Mouse (Mus musculus): ENCODE data around the gene T. TPM values are rescaled to one million over a fixed set of nuclear protein-coding genes. Genes with fewer than 3 reads are reported as not detected.

T gene
- polyA plus RNA-seq, 1 experiment from 2014 or later: 0.94 TPM

DNA sequence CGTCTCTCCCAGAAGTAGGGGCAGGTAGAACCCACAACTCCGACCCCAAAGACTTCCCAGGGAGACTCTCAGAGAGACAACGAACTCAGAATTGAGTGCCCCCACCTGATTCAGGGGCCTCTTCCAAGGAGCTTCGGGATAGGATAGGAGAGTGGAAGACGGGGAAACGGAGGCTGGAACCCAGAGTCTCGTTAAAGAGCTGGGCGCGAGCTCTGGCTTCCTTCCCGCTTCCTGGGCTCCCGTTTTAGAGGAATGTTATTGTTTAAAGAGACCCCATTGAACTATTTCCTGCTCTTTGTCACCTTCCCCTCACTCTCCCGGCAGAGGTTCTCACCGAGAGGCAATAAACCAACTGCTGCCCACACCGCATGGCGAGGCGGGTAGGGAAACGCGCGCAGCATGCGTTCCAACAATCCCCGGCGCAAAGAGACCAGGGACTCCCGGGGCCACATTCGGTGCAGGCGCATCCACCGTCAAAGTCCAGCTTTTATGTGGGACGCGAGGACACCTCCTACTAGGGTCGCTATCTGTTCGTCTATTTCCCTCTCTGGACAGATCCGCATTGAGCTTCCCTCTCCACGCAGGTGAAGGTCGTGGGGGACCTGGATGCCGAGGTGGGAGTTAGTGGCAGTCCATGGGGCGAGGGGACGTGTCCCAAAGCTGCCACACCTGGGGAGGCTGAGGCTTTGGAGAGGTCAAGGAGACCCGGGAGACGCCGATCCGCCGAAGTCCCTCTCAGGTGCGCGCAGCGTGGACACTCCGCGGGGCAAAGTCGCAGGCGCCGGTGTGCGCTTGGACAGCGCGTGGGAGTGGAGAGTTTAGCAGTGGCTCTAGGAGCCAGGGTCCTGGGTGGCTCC lies 874 bp upstream of the T start:
- ATAC-seq (ENCODE audit: insufficient number of reproducible peaks, low FRiP score, low TSS enrichment, low read depth): no peak
- under 1% methylated on average over 52 of the region's 52 CpGs for WGBS
- Histone ChIP-seq H3K4me1 (peaks cover 13% of the 10 kb centered on the region), H3K27me3 (peaks cover 100% of the 10 kb centered on the region), H3K36me3 (no peaks in the 10 kb centered on the region), H3K4me3 (replicated peaks) (peak overlapping the region; percentile 14), H3K27ac (replicated peaks) (no peak overlapping the region), H3K9ac (no peak overlapping the region), H3K4me2 (replicated peaks) (peak overlapping the region; percentile 35), H3K9me3 (replicated peaks) (no peaks in the 10 kb centered on the region)

DNA sequence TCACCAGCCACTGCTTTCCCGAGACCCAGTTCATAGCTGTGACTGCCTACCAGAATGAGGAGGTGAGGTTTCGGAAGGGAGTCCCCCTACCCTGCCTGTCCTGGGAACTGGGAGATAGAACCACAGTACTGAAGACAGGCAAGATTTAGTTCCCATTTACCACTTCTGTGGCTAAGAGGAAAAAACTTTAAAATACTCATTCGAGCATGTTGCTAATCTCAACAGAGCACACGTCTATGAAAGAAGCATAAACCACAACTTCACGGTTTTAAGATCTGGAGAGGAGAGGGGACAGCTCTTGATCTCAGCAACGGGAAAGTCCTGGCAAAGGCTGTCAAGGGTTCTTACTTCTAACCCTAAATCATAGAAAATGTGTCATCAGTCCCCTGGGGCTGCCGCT lies 2.0 kb downstream of the T start:
- Histone ChIP-seq H3K4me1 (peaks cover 13% of the 10 kb centered on the region), H3K4me3 (replicated peaks) (no peak overlapping the region), H3K27me3 (peaks cover 90% of the 10 kb centered on the region), H3K36me3 (no peaks in the 10 kb centered on the region), H3K9ac (no peak overlapping the region), H3K9me3 (replicated peaks) (no peaks in the 10 kb centered on the region), H3K27ac (replicated peaks) (no peak overlapping the region), H3K4me2 (replicated peaks) (no peak overlapping the region)
- no peak for ATAC-seq (ENCODE audit: insufficient number of reproducible peaks, low FRiP score, low TSS enrichment, low read depth)
- 20% methylated on average over 7 of the region's 7 CpGs for WGBS

GRCm38 (mm10) chr17:8444062-8444461 lies 9.8 kb downstream of the T start:
- WGBS: 48% methylated on average over 3 of the region's 3 CpGs
- no peaks in the 10 kb centered on the region for H3K36me3 ChIP-seq
- H3K4me2 ChIP-seq (replicated peaks): no peak overlapping the region
- H3K9ac ChIP-seq: no peak overlapping the region
- no peaks in the 10 kb centered on the region for H3K4me1 ChIP-seq
- H3K9me3 ChIP-seq (replicated peaks): no peaks in the 10 kb centered on the region
- H3K27ac ChIP-seq (replicated peaks): no peak overlapping the region
- peaks cover 20% of the 10 kb centered on the region for H3K27me3 ChIP-seq
- ATAC-seq (ENCODE audit: insufficient number of reproducible peaks, low FRiP score, low TSS enrichment, low read depth): no peak
- no peak overlapping the region for H3K4me3 ChIP-seq (replicated peaks)

- Histone ChIP-seq H3K4me2 (replicated peaks) (no peak overlapping the region), H3K4me1 (no peaks in the 10 kb centered on the region), H3K4me3 (replicated peaks) (no peak overlapping the region), H3K27me3 (peaks cover 6% of the 10 kb centered on the region; the same call in 1 of the 2 replicates), H3K9ac (no peak overlapping the region), H3K27ac (replicated peaks) (no peak overlapping the region), H3K36me3 (no peaks in the 10 kb centered on the region), H3K9me3 (replicated peaks) (no peaks in the 10 kb centered on the region)
- no peak for ATAC-seq (ENCODE audit: insufficient number of reproducible peaks, low FRiP score, low TSS enrichment, low read depth)
- 27% methylated on average over 9 of the region's 9 CpGs for WGBS
Observed at GRCm38 (mm10) chr17:8447676-8448192, 13.5 kb downstream of the T start.

GRCm38 (mm10) chr17:8448324-8448723 lies 14.1 kb downstream of the T start:
- Histone ChIP-seq H3K4me3 (replicated peaks) (no peak overlapping the region), H3K9ac (no peak overlapping the region), H3K27ac (replicated peaks) (no peak overlapping the region), H3K36me3 (no peaks in the 10 kb centered on the region), H3K27me3 (no peaks in the 10 kb centered on the region), H3K4me1 (no peaks in the 10 kb centered on the region), H3K9me3 (replicated peaks) (no peaks in the 10 kb centered on the region), H3K4me2 (replicated peaks) (no peak overlapping the region)
- ATAC-seq (ENCODE audit: insufficient number of reproducible peaks, low FRiP score, low TSS enrichment, low read depth): no peak
- WGBS: 68% methylated on average over 3 of the region's 3 CpGs

- no peaks in the 10 kb centered on the region for H3K9me3 ChIP-seq (replicated peaks)
- no peaks in the 10 kb centered on the region for H3K4me1 ChIP-seq
- H3K27ac ChIP-seq (replicated peaks): no peak overlapping the region
- H3K36me3 ChIP-seq: no peaks in the 10 kb centered on the region
- H3K9ac ChIP-seq: no peak overlapping the region
- H3K4me2 ChIP-seq (replicated peaks): no peak overlapping the region
- H3K27me3 ChIP-seq: no peaks in the 10 kb centered on the region; the same call in 1 of the 2 replicates
- H3K4me3 ChIP-seq (replicated peaks): no peak overlapping the region
- ATAC-seq (ENCODE audit: insufficient number of reproducible peaks, low FRiP score, low TSS enrichment, low read depth): no peak
- 39% methylated on average over 6 of the region's 6 CpGs for WGBS
Observed at GRCm38 (mm10) chr17:8455196-8455595, 21.0 kb downstream of the T start.

- Histone ChIP-seq H3K4me3 (replicated peaks) (no peak overlapping the region), H3K27ac (replicated peaks) (no peak overlapping the region), H3K4me1 (no peaks in the 10 kb centered on the region), H3K9ac (no peak overlapping the region), H3K27me3 (no peaks in the 10 kb centered on the region; the same call in 1 of the 2 replicates), H3K4me2 (replicated peaks) (no peak overlapping the region), H3K36me3 (no peaks in the 10 kb centered on the region), H3K9me3 (replicated peaks) (no peaks in the 10 kb centered on the region)
- 69% methylated on average over 7 of the region's 7 CpGs for WGBS
- ATAC-seq (ENCODE audit: insufficient number of reproducible peaks, low FRiP score, low TSS enrichment, low read depth): no peak
Observed at GRCm38 (mm10) chr17:8455601-8456000, 21.4 kb downstream of the T start.

DNA sequence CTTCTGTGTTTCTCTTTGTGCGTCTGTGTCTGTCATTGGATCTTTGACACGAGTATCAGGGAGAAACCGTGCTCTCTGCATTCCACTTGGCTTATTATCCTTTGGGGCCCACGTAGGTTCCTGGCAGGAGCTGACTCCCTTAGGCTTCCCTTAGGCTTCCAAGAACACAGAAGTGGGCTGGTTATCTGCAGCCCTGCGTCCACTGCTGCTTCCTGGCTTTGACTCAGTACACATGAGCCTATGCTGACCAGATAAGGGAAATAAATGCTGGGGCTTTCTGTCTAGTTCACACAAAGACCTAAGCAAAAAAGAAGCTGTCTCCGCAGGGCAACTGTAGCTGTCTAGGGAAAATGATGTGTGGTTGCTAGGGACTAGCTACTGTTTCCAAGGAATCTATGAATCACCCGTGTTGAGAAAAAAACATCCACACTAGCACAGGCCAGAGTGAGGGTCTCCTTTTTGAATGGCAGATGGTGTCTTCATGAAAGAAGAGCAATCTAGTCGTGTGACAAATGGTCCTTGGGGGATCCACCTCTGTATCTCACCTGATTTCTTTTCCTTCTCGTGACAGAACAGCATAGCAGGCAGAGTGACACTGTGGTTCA lies 22.7 kb downstream of the T start:
- H3K9ac ChIP-seq: no peak overlapping the region
- H3K4me1 ChIP-seq: no peaks in the 10 kb centered on the region
- no peaks in the 10 kb centered on the region for H3K9me3 ChIP-seq (replicated peaks)
- ATAC-seq (ENCODE audit: insufficient number of reproducible peaks, low FRiP score, low TSS enrichment, low read depth): no peak
- no peaks in the 10 kb centered on the region; the same call in 1 of the 2 replicates for H3K27me3 ChIP-seq
- no peak overlapping the region for H3K4me3 ChIP-seq (replicated peaks)
- H3K4me2 ChIP-seq (replicated peaks): no peak overlapping the region
- 49% methylated on average over 9 of the region's 9 CpGs for WGBS
- no peak overlapping the region for H3K27ac ChIP-seq (replicated peaks)
- no peaks in the 10 kb centered on the region for H3K36me3 ChIP-seq

- H3K4me3 ChIP-seq (replicated peaks): no peak overlapping the region
- H3K27ac ChIP-seq (replicated peaks): no peak overlapping the region
- no peaks in the 10 kb centered on the region for H3K27me3 ChIP-seq
- no peak overlapping the region for H3K9ac ChIP-seq
- no peak for ATAC-seq (ENCODE audit: insufficient number of reproducible peaks, low FRiP score, low TSS enrichment, low read depth)
- H3K4me1 ChIP-seq: no peaks in the 10 kb centered on the region
- no peaks in the 10 kb centered on the region for H3K9me3 ChIP-seq (replicated peaks)
- 6% methylated on average over 4 of the region's 4 CpGs for WGBS
- H3K4me2 ChIP-seq (replicated peaks): no peak overlapping the region
- H3K36me3 ChIP-seq: no peaks in the 10 kb centered on the region
Observed at GRCm38 (mm10) chr17:8461568-8461967, 27.3 kb downstream of the T start.

DNA sequence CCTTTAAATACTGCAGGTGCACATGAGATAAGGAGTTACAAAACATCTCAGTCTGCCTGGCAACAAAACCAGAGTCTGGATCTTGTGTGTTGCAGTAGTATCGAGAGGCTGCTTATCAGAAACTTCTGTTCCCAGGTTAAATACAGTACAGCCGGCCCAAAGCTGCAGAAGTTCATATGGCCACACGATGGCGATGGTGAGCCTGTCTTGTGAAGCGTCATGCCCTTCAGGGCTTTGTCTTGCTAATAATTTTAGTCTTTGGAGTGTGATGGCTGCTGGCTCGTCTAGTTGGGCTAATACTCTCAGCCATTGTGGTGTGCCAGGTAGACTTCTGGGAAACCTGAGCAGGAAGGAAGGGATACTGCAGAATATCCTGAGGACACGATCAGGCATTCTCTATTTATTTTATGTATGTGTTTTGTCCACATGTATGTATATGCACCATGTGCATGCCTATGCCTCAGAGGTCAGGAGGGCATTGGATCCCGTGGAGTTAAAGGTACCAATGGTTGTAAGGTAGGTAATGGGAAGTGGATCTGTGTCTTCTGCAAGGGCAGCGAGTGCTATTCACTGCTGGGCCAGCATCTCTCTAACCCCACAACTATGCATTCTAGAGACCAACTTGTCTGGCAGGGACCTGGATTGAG lies 29.4 kb downstream of the T start:
- Histone ChIP-seq H3K4me1 (no peaks in the 10 kb centered on the region), H3K27ac (replicated peaks) (no peak overlapping the region), H3K4me3 (replicated peaks) (no peak overlapping the region), H3K27me3 (peaks cover 6% of the 10 kb centered on the region; the same call in 1 of the 2 replicates), H3K4me2 (replicated peaks) (no peak overlapping the region), H3K36me3 (no peaks in the 10 kb centered on the region), H3K9ac (no peak overlapping the region), H3K9me3 (replicated peaks) (no peaks in the 10 kb centered on the region)
- 25% methylated on average over 9 of the region's 9 CpGs for WGBS
- no peak for ATAC-seq (ENCODE audit: insufficient number of reproducible peaks, low FRiP score, low TSS enrichment, low read depth)

GRCm38 (mm10) chr17:8467771-8468170 lies 33.5 kb downstream of the T start:
- H3K9ac ChIP-seq: no peak overlapping the region
- no peaks in the 10 kb centered on the region for H3K4me1 ChIP-seq
- peaks cover 23% of the 10 kb centered on the region for H3K27me3 ChIP-seq
- WGBS: 75% methylated on average over 3 of the region's 3 CpGs
- H3K27ac ChIP-seq (replicated peaks): no peak overlapping the region
- no peaks in the 10 kb centered on the region for H3K9me3 ChIP-seq (replicated peaks)
- H3K36me3 ChIP-seq: no peaks in the 10 kb centered on the region
- H3K4me3 ChIP-seq (replicated peaks): no peak overlapping the region
- H3K4me2 ChIP-seq (replicated peaks): no peak overlapping the region
- no peak for ATAC-seq (ENCODE audit: insufficient number of reproducible peaks, low FRiP score, low TSS enrichment, low read depth)
